Comparison of ENCODE assay signal across 35 mouse cellular contexts in the genomic region with DNA sequence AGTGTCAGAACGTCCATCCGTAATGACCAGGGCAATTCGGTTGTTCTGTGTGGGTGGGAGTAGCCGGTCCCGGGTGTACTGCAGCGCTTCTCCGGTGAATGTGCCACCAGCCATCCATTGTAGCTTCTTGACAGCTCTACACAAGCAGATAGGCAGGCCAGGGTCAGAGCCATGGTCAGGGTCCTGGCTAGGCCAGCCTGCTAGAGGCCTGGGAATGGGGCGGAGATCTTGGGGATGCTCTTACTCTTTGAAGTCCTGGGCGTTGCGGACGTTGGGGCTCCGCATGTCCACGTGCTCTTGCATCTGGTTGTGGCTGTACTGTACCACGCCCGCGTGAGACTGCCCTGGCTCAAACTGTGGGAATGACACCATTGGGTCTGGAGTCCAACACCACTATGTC. TPM values are rescaled to one million over a fixed set of nuclear protein-coding genes. Genes with fewer than 3 reads are reported as not detected.
"Had no signal": no experiment of that assay in that cellular context is flagged by ENCODE, and none has a peak within 500 bp of the region (broad histone marks: within the 10 kb centered on the region; RNA-seq: fewer than 3 reads in every experiment).

No protein-coding gene starts in this region.

- H3K27me3 ChIP-seq: heart, embryonic 12.5 days; heart, embryonic 13.5 days; heart, embryonic 15.5 days; hindbrain, embryonic 12.5 days; hindbrain, embryonic 13.5 days; hindbrain, embryonic 15.5 days; intestine, embryonic 15.5 days; kidney, embryonic 15.5 days had no signal

- H3K9me3 ChIP-seq: heart, embryonic 10.5 days; heart, embryonic 12.5 days; heart, embryonic 13.5 days; heart, embryonic 15.5 days; hindbrain, embryonic 10.5 days; hindbrain, embryonic 12.5 days; hindbrain, embryonic 13.5 days; hindbrain, embryonic 15.5 days; intestine, embryonic 15.5 days; kidney, embryonic 15.5 days had no signal

- H3K9ac ChIP-seq: heart, embryonic 12.5 days; heart, embryonic 13.5 days; heart, embryonic 15.5 days; hindbrain, embryonic 12.5 days; hindbrain, embryonic 13.5 days; hindbrain, embryonic 14.5 days; hindbrain, embryonic 15.5 days; intestine, embryonic 15.5 days; kidney, embryonic 15.5 days had no signal

- H3K4me2 ChIP-seq: heart, embryonic 11.5 days; heart, embryonic 12.5 days; heart, embryonic 13.5 days; heart, embryonic 15.5 days; hindbrain, embryonic 12.5 days; hindbrain, embryonic 13.5 days; hindbrain, embryonic 14.5 days; hindbrain, embryonic 15.5 days; intestine, embryonic 15.5 days; kidney, embryonic 15.5 days had no signal

- H3K36me3 ChIP-seq: hindbrain, embryonic 12.5 days; hindbrain, embryonic 13.5 days; hindbrain, embryonic 15.5 days had no signal

- H3K4me1 ChIP-seq: heart, embryonic 10.5 days; heart, embryonic 12.5 days; heart, embryonic 13.5 days; heart, embryonic 15.5 days; hindbrain, embryonic 12.5 days; hindbrain, embryonic 13.5 days; hindbrain, embryonic 15.5 days; intestine, embryonic 15.5 days; kidney, embryonic 15.5 days had no signal

- H3K4me3 ChIP-seq: heart, embryonic 10.5 days; heart, embryonic 12.5 days; heart, embryonic 13.5 days; heart, embryonic 15.5 days; hindbrain, embryonic 10.5 days; hindbrain, embryonic 12.5 days; hindbrain, embryonic 13.5 days; hindbrain, embryonic 15.5 days; intestine, embryonic 15.5 days; kidney, embryonic 15.5 days; layer of hippocampus, adult 2 months; left cerebral cortex, adult 2 months had no signal

- ATAC-seq: hindbrain, embryonic 16.5 days; hindbrain, postnatal 0 days; inflammation-experienced regulatory T-cells, adult 6 months; intestine, embryonic 15.5 days; intestine, embryonic 16.5 days; intestine, postnatal 0 days had no signal

- H3K27ac ChIP-seq: heart, embryonic 10.5 days; heart, embryonic 13.5 days; heart, embryonic 15.5 days; hindbrain, embryonic 10.5 days; hindbrain, embryonic 12.5 days; hindbrain, embryonic 13.5 days; hindbrain, embryonic 14.5 days; hindbrain, embryonic 15.5 days; hindbrain, postnatal 0 days; intestine, embryonic 15.5 days; kidney, embryonic 15.5 days; kidney, postnatal 0 days; layer of hippocampus, adult 2 months; left cerebral cortex, adult 2 months had no signal

- DNase-seq: heart, postnatal 10 days; heart, postnatal 14 days; heart, postnatal 36 days; heart, postnatal 4 days; kidney, adult 11 months; kidney, adult 18-20 months; kidney, adult 2 months; kidney, adult 8-10 months; kidney, adult 9 months; kidney, postnatal 10 days; kidney, postnatal 14 days; kidney, postnatal 4 days; layer of hippocampus, adult 9-11 months; layer of hippocampus, postnatal 36 days had no signal

RNA-seq across cellular contexts. Expression of gene Col6a1, which starts 14.6 kb away (rescaled TPM):
- total RNA-seq: hematopoietic stem cell, adult 5-6 weeks had no signal
- polyA plus RNA-seq: inflammation-experienced regulatory T-cells, adult 6 months had no signal
